Mouse (Mus musculus): ENCODE measurements around the gene Syn2. TPM values are rescaled to one million over a fixed set of nuclear protein-coding genes. Genes with fewer than 3 reads are reported as not detected.

The Syn2 gene
- polyA plus RNA-seq, 1 experiment from 2014 or later = 16.2 TPM

DNA sequence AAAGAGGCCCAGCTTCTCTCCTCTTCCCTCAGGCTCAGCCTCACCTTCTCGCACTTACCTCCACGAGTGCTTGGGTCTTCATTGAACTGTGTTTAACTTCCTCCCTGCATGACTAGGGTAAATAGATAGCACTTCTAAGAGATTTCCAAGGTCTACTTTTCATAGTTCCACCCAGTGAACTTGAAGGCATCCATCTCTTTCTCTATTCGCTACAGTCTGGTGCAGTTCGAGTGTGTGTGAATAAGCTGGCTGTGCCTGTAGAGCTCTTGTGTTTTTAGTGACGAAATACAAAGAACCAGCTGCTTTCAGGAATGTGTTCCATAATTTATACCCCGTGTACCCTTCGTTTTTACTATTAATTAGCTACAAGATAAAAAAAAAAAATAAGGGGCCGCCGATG is 140.0 kb downstream of the Syn2 start:
- no peak overlapping the region for H3K9ac ChIP-seq (replicated peaks)
- H3K4me3 ChIP-seq (replicated peaks) = no peak overlapping the region
- 84% methylated on average over 9 of the region's 9 CpGs for WGBS
- no peaks in the 10 kb centered on the region for H3K9me3 ChIP-seq
- 0 out of 2 replicates have a peak, but pooled peaks cover 4% of the 10 kb centered on the region for H3K4me1 ChIP-seq (replicated peaks)
- no peak overlapping the region for H3K27ac ChIP-seq
- no peaks in the 10 kb centered on the region for H3K27me3 ChIP-seq
- H3K36me3 ChIP-seq = no peaks in the 10 kb centered on the region
- ATAC-seq = no peak
- H3K4me2 ChIP-seq (replicated peaks) = no peak overlapping the region

GRCm38 (mm10) chr6:115275116-115275815 is 140.6 kb downstream of the Syn2 start:
- ATAC-seq = no peak
- Histone ChIP-seq H3K4me2 (replicated peaks) (no peak overlapping the region), H3K36me3 (no peaks in the 10 kb centered on the region), H3K9ac (replicated peaks) (no peak overlapping the region), H3K4me1 (replicated peaks) (0 out of 2 replicates have a peak, but pooled peaks cover 4% of the 10 kb centered on the region), H3K27ac (no peak overlapping the region), H3K9me3 (no peaks in the 10 kb centered on the region), H3K27me3 (no peaks in the 10 kb centered on the region), H3K4me3 (replicated peaks) (no peak overlapping the region)
- WGBS = 92% methylated on average over 10 of the region's 10 CpGs

GRCm38 (mm10) chr6:115278086-115278485 is 143.4 kb downstream of the Syn2 start:
- Histone ChIP-seq H3K27me3 (no peaks in the 10 kb centered on the region), H3K9ac (replicated peaks) (no peak overlapping the region), H3K4me2 (replicated peaks) (no peak overlapping the region), H3K4me1 (replicated peaks) (no peaks in the 10 kb centered on the region), H3K27ac (no peak overlapping the region), H3K4me3 (replicated peaks) (no peak overlapping the region), H3K9me3 (no peaks in the 10 kb centered on the region), H3K36me3 (no peaks in the 10 kb centered on the region)
- 84% methylated on average over 8 of the region's 8 CpGs for WGBS
- no peak for ATAC-seq

GRCm38 (mm10) chr6:115279639-115280038 is 144.9 kb downstream of the Syn2 start:
- no peak overlapping the region for H3K4me2 ChIP-seq (replicated peaks)
- 80% methylated on average over 2 of the region's 2 CpGs for WGBS
- H3K9me3 ChIP-seq = no peaks in the 10 kb centered on the region
- no peak overlapping the region for H3K4me3 ChIP-seq (replicated peaks)
- H3K4me1 ChIP-seq (replicated peaks) = no peaks in the 10 kb centered on the region
- no peaks in the 10 kb centered on the region for H3K27me3 ChIP-seq
- no peak for ATAC-seq
- no peak overlapping the region for H3K9ac ChIP-seq (replicated peaks)
- no peak overlapping the region for H3K27ac ChIP-seq
- no peaks in the 10 kb centered on the region for H3K36me3 ChIP-seq

- 93% methylated on average over 2 of the region's 2 CpGs for WGBS
- Histone ChIP-seq H3K4me1 (replicated peaks) (no peaks in the 10 kb centered on the region), H3K4me2 (replicated peaks) (no peak overlapping the region), H3K4me3 (replicated peaks) (no peak overlapping the region), H3K36me3 (no peaks in the 10 kb centered on the region), H3K9me3 (no peaks in the 10 kb centered on the region), H3K27me3 (no peaks in the 10 kb centered on the region), H3K9ac (replicated peaks) (no peak overlapping the region), H3K27ac (no peak overlapping the region)
- ATAC-seq = no peak
These were observed 149.5 kb downstream of the Syn2 start for GRCm38 (mm10) chr6:115284153-115284552.

- H3K9me3 ChIP-seq = no peaks in the 10 kb centered on the region
These were observed 151.7 kb downstream of the Syn2 start for GRCm38 (mm10) chr6:115286441-115286840.

GRCm38 (mm10) chr6:115288223-115288622 is 153.5 kb downstream of the Syn2 start:
- Histone ChIP-seq H3K4me3 (replicated peaks) (no peak overlapping the region), H3K9me3 (no peaks in the 10 kb centered on the region), H3K4me2 (replicated peaks) (no peak overlapping the region), H3K27me3 (no peaks in the 10 kb centered on the region), H3K36me3 (no peaks in the 10 kb centered on the region), H3K9ac (replicated peaks) (no peak overlapping the region), H3K27ac (no peak overlapping the region), H3K4me1 (replicated peaks) (no peaks in the 10 kb centered on the region)
- ATAC-seq = no peak
- WGBS = 94% methylated on average over 3 of the region's 3 CpGs

More at GRCm38 (mm10) chr6:115286441-115286840, 151.7 kb downstream of the Syn2 start:
- no peaks in the 10 kb centered on the region for H3K27me3 ChIP-seq
- no peak overlapping the region for H3K27ac ChIP-seq
- 90% methylated on average over 6 of the region's 6 CpGs for WGBS
- H3K9ac ChIP-seq (replicated peaks) = no peak overlapping the region
- no peak overlapping the region for H3K4me3 ChIP-seq (replicated peaks)
- H3K4me2 ChIP-seq (replicated peaks) = no peak overlapping the region
- no peaks in the 10 kb centered on the region for H3K4me1 ChIP-seq (replicated peaks)
- H3K36me3 ChIP-seq = no peaks in the 10 kb centered on the region
- ATAC-seq = no peak

- H3K4me3 ChIP-seq (replicated peaks) = no peak overlapping the region
- H3K27me3 ChIP-seq = no peaks in the 10 kb centered on the region
- ATAC-seq = no peak
- no peak overlapping the region for H3K27ac ChIP-seq
- H3K4me1 ChIP-seq (replicated peaks) = no peaks in the 10 kb centered on the region
- H3K9ac ChIP-seq (replicated peaks) = no peak overlapping the region
- H3K4me2 ChIP-seq (replicated peaks) = no peak overlapping the region
- 60% methylated on average over 5 of the region's 5 CpGs for WGBS
- no peaks in the 10 kb centered on the region for H3K9me3 ChIP-seq
- H3K36me3 ChIP-seq = no peaks in the 10 kb centered on the region
These were observed 155.9 kb downstream of the Syn2 start for GRCm38 (mm10) chr6:115290561-115290960.

DNA sequence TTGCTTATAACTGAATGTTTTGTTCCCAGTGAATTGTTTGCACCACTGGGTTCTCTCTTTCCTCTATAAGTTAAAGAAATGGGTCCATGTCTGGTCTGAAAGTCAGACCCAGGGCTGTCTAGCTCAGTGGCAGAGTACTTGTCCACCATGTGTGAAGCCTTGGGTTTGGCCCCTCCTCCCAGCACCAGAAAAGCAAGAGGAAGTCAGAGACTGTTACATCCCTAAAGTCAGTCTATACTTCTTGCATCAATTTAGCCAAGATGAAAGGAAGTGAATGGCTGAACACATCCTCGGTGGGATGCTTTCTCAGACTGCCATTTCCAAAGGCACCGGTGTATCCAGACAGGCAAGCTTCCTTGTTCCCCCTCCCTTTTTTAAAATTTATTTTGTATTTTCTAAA is 156.4 kb downstream of the Syn2 start:
- 77% methylated on average over 2 of the region's 2 CpGs for WGBS
- no peaks in the 10 kb centered on the region for H3K36me3 ChIP-seq
- H3K4me1 ChIP-seq (replicated peaks) = no peaks in the 10 kb centered on the region
- no peak overlapping the region for H3K9ac ChIP-seq (replicated peaks)
- no peaks in the 10 kb centered on the region for H3K27me3 ChIP-seq
- no peak for ATAC-seq
- H3K4me2 ChIP-seq (replicated peaks) = no peak overlapping the region
- no peaks in the 10 kb centered on the region for H3K9me3 ChIP-seq
- H3K27ac ChIP-seq = no peak overlapping the region
- H3K4me3 ChIP-seq (replicated peaks) = no peak overlapping the region

DNA sequence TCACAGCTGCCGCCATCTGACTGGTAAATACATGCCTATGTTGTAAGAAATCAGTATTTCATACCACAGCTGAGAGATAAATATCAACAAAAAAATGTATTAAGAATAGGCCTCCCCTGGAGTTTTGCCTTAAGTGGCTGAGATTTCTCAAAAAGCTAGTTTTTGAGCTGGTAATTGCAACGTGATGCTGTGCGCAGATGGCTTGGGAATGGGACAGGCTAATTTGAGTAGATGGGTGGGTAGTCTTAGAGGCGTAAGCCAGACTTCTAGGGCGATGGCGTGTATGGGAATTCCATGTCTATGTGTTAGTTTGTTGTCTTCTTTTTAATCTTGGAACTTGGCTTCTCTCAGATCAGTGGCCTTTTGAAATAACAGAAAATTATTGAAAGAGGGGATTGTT is 157.1 kb downstream of the Syn2 start:
- 93% methylated on average over 6 of the region's 6 CpGs for whole genome bisulfite sequencing
- no peak overlapping the region for H3K9ac ChIP-seq (replicated peaks)
- H3K9me3 ChIP-seq = no peaks in the 10 kb centered on the region
- no peak overlapping the region for H3K4me3 ChIP-seq (replicated peaks)
- H3K4me1 ChIP-seq (replicated peaks) = no peaks in the 10 kb centered on the region
- H3K27me3 ChIP-seq = no peaks in the 10 kb centered on the region
- no peak for ATAC-seq
- no peak overlapping the region for H3K4me2 ChIP-seq (replicated peaks)
- no peaks in the 10 kb centered on the region for H3K36me3 ChIP-seq
- H3K27ac ChIP-seq = no peak overlapping the region

GRCm38 (mm10) chr6:115292621-115293020 is 157.9 kb downstream of the Syn2 start:
- H3K36me3 ChIP-seq = no peaks in the 10 kb centered on the region
- no peak overlapping the region for H3K4me2 ChIP-seq (replicated peaks)
- ATAC-seq = no peak
- no peak overlapping the region for H3K27ac ChIP-seq
- no peaks in the 10 kb centered on the region for H3K9me3 ChIP-seq
- no peaks in the 10 kb centered on the region for H3K27me3 ChIP-seq
- WGBS = 78% methylated on average over 6 of the region's 6 CpGs
- no peak overlapping the region for H3K4me3 ChIP-seq (replicated peaks)
- H3K9ac ChIP-seq (replicated peaks) = no peak overlapping the region
- H3K4me1 ChIP-seq (replicated peaks) = no peaks in the 10 kb centered on the region

DNA sequence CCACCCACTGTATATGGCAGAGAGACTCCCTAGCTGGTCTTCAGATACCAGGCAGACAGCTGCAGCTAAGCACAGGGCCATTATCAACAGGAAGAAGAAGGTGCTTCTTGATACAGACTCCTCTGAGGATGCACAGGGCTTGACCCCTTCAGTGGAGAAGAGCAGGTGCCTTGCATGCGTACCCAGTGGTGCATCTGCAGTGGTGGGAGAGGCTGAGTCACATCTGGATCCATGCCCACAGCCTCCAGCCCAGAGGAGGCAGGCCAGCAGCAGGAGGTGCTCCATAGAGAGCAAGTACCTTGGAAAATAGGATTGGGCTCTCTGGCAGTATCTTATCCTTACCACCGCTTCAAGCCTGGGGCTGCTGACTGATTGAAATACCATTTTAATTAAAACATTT is 159.2 kb downstream of the Syn2 start:
- ATAC-seq = no peak
- Histone ChIP-seq H3K27ac (no peak overlapping the region), H3K4me1 (replicated peaks) (no peaks in the 10 kb centered on the region), H3K36me3 (no peaks in the 10 kb centered on the region), H3K4me3 (replicated peaks) (no peak overlapping the region), H3K27me3 (no peaks in the 10 kb centered on the region), H3K9me3 (no peaks in the 10 kb centered on the region), H3K4me2 (replicated peaks) (no peak overlapping the region), H3K9ac (replicated peaks) (no peak overlapping the region)
- WGBS = 76% methylated on average over 2 of the region's 2 CpGs

GRCm38 (mm10) chr6:115307134-115307533 is 172.4 kb downstream of the Syn2 start:
- H3K4me1 ChIP-seq (replicated peaks) = 0 out of 2 replicates have a peak, but pooled peaks cover 3% of the 10 kb centered on the region
- no peaks in the 10 kb centered on the region for H3K27me3 ChIP-seq
- H3K27ac ChIP-seq = no peak overlapping the region
- H3K36me3 ChIP-seq = no peaks in the 10 kb centered on the region
- WGBS = 84% methylated on average over 2 of the region's 2 CpGs
- no peak overlapping the region for H3K4me3 ChIP-seq (replicated peaks)
- no peak overlapping the region for H3K4me2 ChIP-seq (replicated peaks)
- no peak for ATAC-seq
- H3K9me3 ChIP-seq = no peaks in the 10 kb centered on the region
- H3K9ac ChIP-seq (replicated peaks) = no peak overlapping the region
